Mouse (Mus musculus) olfactory bulb, adult 2 months (tissue): ENCODE data around the gene Irf7.

Source experiments
- CTCF ChIP-seq: fragments of 200-500 bp; IDR thresholded peaks from 2 replicates; pipeline ENCODE4 v1.5.1; 2012; ENCODE audit warnings: low read depth, mild to moderate bottlenecking, low read length, moderate library complexity; ENCODE audit not compliant: insufficient read depth
- POLR2A ChIP-seq: fragments of 200-500 bp; IDR thresholded peaks from 2 replicates; pipeline ENCODE4 v1.6.1; 2012; ENCODE audit warnings: mild to moderate bottlenecking, low read depth, low read length, moderate library complexity; ENCODE audit not compliant: insufficient read depth

DNA sequence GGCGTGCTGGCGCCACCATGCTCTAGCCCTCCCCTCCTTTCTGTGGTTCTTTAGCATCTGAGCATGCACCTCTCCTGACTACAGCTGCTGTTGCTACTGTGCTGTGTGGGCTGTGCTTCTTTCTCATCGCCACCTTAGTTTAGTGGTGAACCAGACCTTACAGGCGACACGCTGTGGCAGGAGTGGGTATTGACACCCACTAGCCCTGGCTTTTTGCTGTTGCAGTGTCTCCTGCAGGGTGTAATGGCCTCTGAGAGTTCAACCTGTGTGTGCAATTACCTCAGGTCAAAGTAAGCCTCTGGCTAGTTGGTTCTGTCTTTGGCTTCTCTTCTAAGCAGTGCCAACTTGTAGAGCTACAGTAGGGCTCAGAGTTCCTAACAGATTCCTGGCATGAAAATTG lies 49.7 kb upstream of the Irf7 start:
- TF ChIP-seq CTCF (no peak), POLR2A (no peak)
